Mouse (Mus musculus) lung, postnatal 0 days (tissue): ENCODE results near the gene Trpm7.

ENCODE experiments used
- CTCF ChIP-seq: IDR thresholded peaks from 2 replicates; pipeline ENCODE4 v1.5.1; 2016; ENCODE audit warnings: antibody characterized with exemption, mild to moderate bottlenecking
- EP300 ChIP-seq: IDR thresholded peaks from 2 replicates; pipeline ENCODE4 v1.6.1; 2016; ENCODE audit warnings: antibody characterized with exemption, mild to moderate bottlenecking, control low read depth

- TF ChIP-seq CTCF = no peak
- no peak for TF ChIP-seq EP300
These were observed 77.6 kb downstream of the Trpm7 start for GRCm38 (mm10) chr2:126798455-126798854.
